ENCODE assay signal across 8 mouse cellular contexts in the genomic region with DNA sequence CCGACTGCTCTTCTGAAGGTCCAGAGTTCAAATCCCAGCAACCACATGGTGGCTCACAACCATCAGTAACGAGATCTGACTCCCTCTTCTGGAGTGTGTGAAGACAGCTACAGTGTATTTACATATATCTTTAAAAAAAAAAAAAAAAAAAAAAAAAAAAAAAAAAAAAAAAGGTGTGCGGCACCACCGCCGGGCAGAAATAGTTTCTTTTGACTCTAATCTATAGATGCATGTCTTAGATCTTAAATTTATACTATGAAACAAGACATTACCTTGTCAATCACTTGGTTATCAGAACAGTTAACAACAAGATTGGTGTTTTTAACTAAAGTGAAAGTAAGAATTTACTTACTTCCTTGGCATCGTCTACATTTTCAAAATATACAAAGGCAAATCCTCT. TPM values are rescaled to one million over a fixed set of nuclear protein-coding genes. Genes with fewer than 3 reads are reported as not detected.
DNase-seq lines count a peak whose midpoint lies in the region; ATAC-seq and TF ChIP-seq lines count a peak whose summit lies in the region.
"Not testable (repeated sequence)": the region's sequence is repeated elsewhere in the genome, so short reads cannot be mapped to it uniquely, and the experiment has no call there.

No protein-coding gene starts in this region.

- not testable (repeated sequence) for TF ChIP-seq CTCF in CH12.LX (conservative IDR thresholded peaks at IDR 0.05 in 1 of 2, IDR thresholded peaks at IDR 0.05 in 1 of 2; ENCODE audit: low read depth in 2 of 2, low read length in 2 of 2); MEL (IDR thresholded peaks at IDR 0.05 in 2 of 3, conservative IDR thresholded peaks at IDR 0.05 in 1 of 3; ENCODE audit: control insufficient read depth in 1 of 3, insufficient read depth in 1 of 3, low read depth in 2 of 3, low read length in 3 of 3, poor library complexity in 1 of 3, severe bottlenecking in 1 of 3)

- peaks cover 50 to 87% of the 10 kb centered on the region in 2 experiments for H3K36me3 ChIP-seq in CH12.LX (replicated peaks in 1 of 2; ENCODE audit: control insufficient read depth in 1 of 2, insufficient read depth in 1 of 2, low read length in 1 of 2)
- peaks cover 34% of the 10 kb centered on the region for H3K36me3 ChIP-seq in ES-E14 (ENCODE audit: control insufficient read depth, insufficient read depth, low read length, poor library complexity, severe bottlenecking)
- peaks cover 29 to 74% of the 10 kb centered on the region in 2 experiments for H3K36me3 ChIP-seq in MEL (ENCODE audit: control insufficient read depth in 1 of 2, insufficient read depth in 2 of 2, low read length in 2 of 2)
- H3K36me3 ChIP-seq in limb, embryonic 11.5 days (ENCODE audit: control insufficient read depth, insufficient read depth, low read length), result peaks cover 21% of the 10 kb centered on the region
- peaks cover 18% of the 10 kb centered on the region; the same call in 1 of the 2 replicates for H3K36me3 ChIP-seq in midbrain, embryonic 11.5 days (ENCODE audit: control insufficient read depth, insufficient read depth, low read length)

- in situ Hi-C loops in CH12.LX (cut with MboI; ENCODE audit: low pct_ligation_motif_present, low pct_unique_long_range_greater_than_20kb, low sequenced_read_pairs); ES-E14 (cut with MboI; ENCODE audit: low sequenced_read_pairs in 2 of 2, unreplicated experiment in 2 of 2): not testable (repeated sequence)

- H3K27ac ChIP-seq in CH12.LX (ENCODE audit: insufficient read depth, low read depth); ES-E14 (ENCODE audit: insufficient read depth, low read depth, low read length, poor library complexity, severe bottlenecking); MEL (ENCODE audit: control insufficient read depth, low read depth, low read length); limb, embryonic 11.5 days (replicated peaks; ENCODE audit: low read depth, low read length); midbrain, embryonic 11.5 days (ENCODE audit: low read depth, low read length): not testable (repeated sequence)

- peak; percentile 7 for ATAC-seq in CD4-positive, CD25-positive, alpha-beta regulatory T cell, adult 4 months
- ATAC-seq in limb, embryonic 11.5 days (ENCODE audit: insufficient number of reproducible peaks, low FRiP score, low TSS enrichment, low read depth); midbrain, embryonic 11.5 days (ENCODE audit: low FRiP score): not testable (repeated sequence)

- not testable (repeated sequence) for DNase-seq in CH12.LX (ENCODE audit: extremely low read depth); ES-E14 (ENCODE audit: low read depth, low spot score); MEL (ENCODE audit: low read depth, low spot score)
- peak; percentile 50 for DNase-seq in induced T-regulatory cell, adult 2 months (ENCODE audit: low read depth)
- peak; percentile 1 for DNase-seq in limb, embryonic 11.5 days (ENCODE audit: low spot score)
- DNase-seq in midbrain, embryonic 11.5 days (ENCODE audit: low spot score, missing footprints), result peak; percentile 69
- peak; percentile 34 for DNase-seq in naive thymus-derived CD4-positive, alpha-beta T cell, adult 2 months (ENCODE audit: low read depth)

- WGBS in limb, embryonic 11.5 days, result 92% methylated on average over 6 of the region's 6 CpGs
- WGBS in midbrain, embryonic 11.5 days, result 94% methylated on average over 6 of the region's 6 CpGs

- TF ChIP-seq POLR2A in CH12.LX (IDR thresholded peaks at IDR 0.05; ENCODE audit: low read depth, low read length), result peak; percentile 10; the same call in 1 of the 2 replicates
- TF ChIP-seq POLR2A in MEL (IDR thresholded peaks at IDR 0.05; ENCODE audit: control insufficient read depth in 1 of 2, insufficient read depth in 1 of 2, low read depth in 1 of 2, low read length in 2 of 2, poor library complexity in 1 of 2), result not testable (repeated sequence)

- not testable (repeated sequence) for H3K4me3 ChIP-seq in CH12.LX (replicated peaks in 1 of 3; ENCODE audit: low read depth in 2 of 3, low read length in 2 of 3, poor library complexity in 1 of 3); ES-E14 (ENCODE audit: insufficient read depth in 1 of 2, low read depth in 1 of 2, low read length in 2 of 2, poor library complexity in 1 of 2, severe bottlenecking in 1 of 2); MEL (ENCODE audit: control insufficient read depth in 1 of 2, insufficient read depth in 1 of 2, low read depth in 2 of 2, low read length in 2 of 2); limb, embryonic 11.5 days (ENCODE audit: low read depth, low read length); midbrain, embryonic 11.5 days (ENCODE audit: low read depth, low read length)

- not testable (repeated sequence) for H3K9me3 ChIP-seq in CH12.LX (replicated peaks; ENCODE audit: low read length); ES-E14 (ENCODE audit: control insufficient read depth, insufficient read depth, low read depth, low read length); MEL (replicated peaks; ENCODE audit: insufficient read depth, low read length); limb, embryonic 11.5 days (ENCODE audit: control insufficient read depth, low read length); midbrain, embryonic 11.5 days (ENCODE audit: control insufficient read depth, low read length)

- not testable (repeated sequence) for H3K4me2 ChIP-seq in CH12.LX (ENCODE audit: insufficient read depth, low read depth, poor library complexity, severe bottlenecking); limb, embryonic 11.5 days (ENCODE audit: low read depth, severe bottlenecking); midbrain, embryonic 11.5 days

- TF ChIP-seq EP300 in CH12.LX (IDR thresholded peaks at IDR 0.05; ENCODE audit: low read length); MEL (IDR thresholded peaks at IDR 0.05; ENCODE audit: low read depth in 1 of 2, low read length in 2 of 2): not testable (repeated sequence)

- dilution Hi-C loops in CH12.LX (cut with MboI; ENCODE audit: extremely low pct_ligation_motif_present, extremely low pct_unique_long_range_greater_than_20kb, low sequenced_read_pairs), result not testable (repeated sequence)

- H3K79me2 ChIP-seq in CH12.LX (replicated peaks; ENCODE audit: control insufficient read depth, extremely low read depth, insufficient read depth, poor library complexity, severe bottlenecking), result peaks cover 70% of the 10 kb centered on the region
- H3K79me2 ChIP-seq in MEL (ENCODE audit: control insufficient read depth, insufficient read depth, low read length, poor library complexity), result peaks cover 35% of the 10 kb centered on the region

- H3K4me1 ChIP-seq in CH12.LX (ENCODE audit: control insufficient read depth in 1 of 2, insufficient read depth in 2 of 2), result peaks cover 4 to 23% of the 10 kb centered on the region in 2 experiments; a peak in 3 of 4 replicates
- H3K4me1 ChIP-seq in ES-E14 (ENCODE audit: control insufficient read depth in 2 of 2, insufficient read depth in 2 of 2, low read length in 2 of 2, poor library complexity in 1 of 2); MEL (ENCODE audit: control insufficient read depth in 1 of 2, insufficient read depth in 2 of 2, low read length in 2 of 2); limb, embryonic 11.5 days (ENCODE audit: control insufficient read depth, insufficient read depth, low read length); midbrain, embryonic 11.5 days (ENCODE audit: control insufficient read depth, insufficient read depth, low read length): not testable (repeated sequence)

- not testable (repeated sequence) for H3K27me3 ChIP-seq in CH12.LX (replicated peaks); MEL (ENCODE audit: control insufficient read depth in 1 of 2, insufficient read depth in 2 of 2, low read length in 2 of 2); limb, embryonic 11.5 days (ENCODE audit: control insufficient read depth, insufficient read depth, low read length); midbrain, embryonic 11.5 days (ENCODE audit: control insufficient read depth, insufficient read depth, low read length)

- TF ChIP-seq RAD21 in CH12.LX (IDR thresholded peaks at IDR 0.05; ENCODE audit: low read depth, low read length); MEL (IDR thresholded peaks at IDR 0.05; ENCODE audit: low read depth, low read length): not testable (repeated sequence)

- H3K9ac ChIP-seq in CH12.LX (ENCODE audit: insufficient read depth, low read depth); ES-E14 (ENCODE audit: insufficient read depth, low read depth, low read length, poor library complexity, severe bottlenecking); MEL (ENCODE audit: control insufficient read depth, low read depth, low read length, poor library complexity, severe bottlenecking); limb, embryonic 11.5 days (ENCODE audit: low read length); midbrain, embryonic 11.5 days (ENCODE audit: low read length): not testable (repeated sequence)

TF ChIP-seq in CH12.LX, 34 proteins besides CTCF, POLR2A, EP300 and RAD21:
- TF ChIP-seq ZNF384 (IDR thresholded peaks at IDR 0.05; ENCODE audit: low read depth, low read length), result peak; percentile 87

TF ChIP-seq in ES-E14, 5 proteins besides CTCF, POLR2A, EP300 and RAD21:
- peak; percentile 87 for TF ChIP-seq ZNF384 (IDR thresholded peaks at IDR 0.05; ENCODE audit: low read depth, low read length)

TF ChIP-seq in MEL, 35 proteins besides CTCF, POLR2A, EP300 and RAD21:
- peak; percentile 68 for TF ChIP-seq ZNF384 (IDR thresholded peaks at IDR 0.05; ENCODE audit: low read depth, low read length)
TF ChIP-seq in MEL: peak in this region for 1; not testable (repeated sequence) for 34.

RNA-seq across cellular contexts. Expression of gene Tra2b, which starts 13.6 kb away (rescaled TPM):
- 100 to 1,000 TPM; 457 to 480 TPM for polyA plus RNA-seq in CD4-positive, CD25-positive, alpha-beta regulatory T cell, adult 4 months (2017; shearing (Covaris generic))
- total RNA-seq in CH12.LX (2012; rRNA removed), result 216 and 311 TPM in 2 replicates
- total RNA-seq in CH12.LX (2014; rRNA removed), result 272 and 304 TPM in 2 replicates
- polyA plus RNA-seq in CH12.LX (2012; ENCODE audit: insufficient read length, low read depth), result 392 and 405 TPM in 2 replicates
- 227 and 249 TPM in 2 replicates for total RNA-seq in ES-E14 (2012; rRNA removed)
- 263 and 275 TPM in 2 replicates for total RNA-seq in MEL (2012; rRNA removed)
- 100 to 1,000 TPM; 154 to 286 TPM for polyA plus RNA-seq in MEL (2012; ENCODE audit: insufficient read depth in 1 of 2, insufficient read length in 2 of 2, low read depth in 1 of 2, low replicate concordance in 2 of 2, missing spikeins in 1 of 2)
- 481 and 509 TPM in 2 replicates for polyA plus RNA-seq in limb, embryonic 11.5 days (2014; fragmentation: Nextera tagmentation; extraction: Ambion mirVana)
- polyA plus RNA-seq in midbrain, embryonic 11.5 days (2014; fragmentation: Nextera tagmentation; extraction: Ambion mirVana), result 473 and 513 TPM in 2 replicates
